Mouse (Mus musculus) heart, adult 11 months (tissue): ENCODE measurements around the gene Prr7.

ENCODE experiments used
- DNase-seq: peaks from one replicate; pipeline ENCODE4 v3.0.0; 2022

Gene Prr7

DNA sequence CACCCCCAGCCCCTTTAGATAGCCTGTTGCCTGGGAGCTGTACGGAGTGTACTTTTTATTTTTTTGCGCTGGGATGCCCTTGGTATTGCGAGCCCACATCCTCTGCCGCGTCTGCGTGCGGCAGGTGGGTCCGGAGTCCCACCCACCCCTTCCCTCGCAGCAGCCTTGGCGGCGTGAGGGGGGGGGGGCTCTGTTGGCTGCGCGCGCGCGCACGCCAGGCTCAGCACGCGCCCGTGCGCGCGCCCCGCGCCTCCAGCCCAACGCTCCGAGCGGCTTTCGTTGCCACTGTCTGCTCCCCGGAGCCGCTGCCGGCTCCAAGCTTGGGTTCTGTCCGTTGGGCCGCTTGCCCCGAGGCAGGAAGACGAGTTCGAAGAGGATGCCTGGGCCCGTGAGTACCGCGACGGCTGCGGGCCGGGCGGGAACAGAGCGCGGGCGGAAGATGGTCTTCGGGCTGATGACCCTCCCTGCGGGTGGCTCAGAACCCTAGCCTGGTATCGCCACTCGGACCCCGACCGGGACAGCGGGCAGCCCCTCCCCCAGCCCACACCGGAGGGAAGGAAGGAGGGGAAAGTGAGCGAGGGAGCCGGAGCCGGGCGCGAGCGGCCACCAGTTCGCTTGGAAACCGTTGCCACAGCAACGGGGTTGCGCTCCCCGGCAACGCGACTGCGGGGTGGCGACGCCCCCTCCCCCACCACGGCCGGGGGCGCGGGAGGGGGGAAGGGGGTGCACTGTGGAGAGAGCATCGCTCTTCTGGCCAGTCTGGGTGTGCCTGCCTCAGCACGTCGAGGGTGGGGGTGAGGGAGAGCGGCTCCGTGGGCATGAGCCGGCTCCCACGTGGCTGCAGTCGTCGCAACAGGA is at the start of gene Prr7:
TSS of gene Prr7 (plus strand) at position 241 of the 858 bp plus-strand sequence.
- DNase-seq = peak; percentile 96

DNA sequence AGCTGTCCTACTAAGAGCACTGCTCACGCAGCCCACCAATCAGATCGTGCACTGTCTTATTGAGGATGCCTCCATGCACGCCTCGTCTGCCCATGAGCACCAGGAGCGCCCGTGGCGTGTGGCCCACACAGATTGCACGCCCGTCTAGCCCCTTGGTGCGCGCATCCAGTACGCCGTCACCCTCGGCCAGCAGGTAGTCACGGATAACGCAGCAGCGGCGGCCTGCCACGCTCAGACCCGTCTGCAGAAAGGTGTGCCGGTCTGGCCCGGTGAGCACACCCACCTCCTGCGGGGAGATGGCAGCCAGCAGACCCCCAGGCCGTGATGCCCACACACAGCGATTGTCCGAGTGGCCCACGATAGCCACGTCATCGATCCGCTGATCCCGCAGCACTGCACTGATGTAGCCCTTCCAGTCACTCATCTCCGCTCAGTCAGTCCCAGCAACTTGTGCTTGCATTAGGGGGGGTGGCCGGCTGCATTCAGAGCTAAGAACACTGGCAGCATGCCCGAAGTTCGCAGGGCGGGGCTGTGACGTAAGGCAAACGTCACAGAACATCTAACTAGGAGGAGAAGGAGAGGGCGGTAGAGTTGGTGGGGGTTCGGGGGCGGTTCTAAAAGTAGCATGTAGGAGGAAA is 49.2 kb upstream of the Prr7 start, which contains the start of gene Pfn3:
TSS of gene Pfn3 (minus strand) at position 490 of the 638 bp plus-strand sequence.
- peak; percentile 89 for DNase-seq

DNA sequence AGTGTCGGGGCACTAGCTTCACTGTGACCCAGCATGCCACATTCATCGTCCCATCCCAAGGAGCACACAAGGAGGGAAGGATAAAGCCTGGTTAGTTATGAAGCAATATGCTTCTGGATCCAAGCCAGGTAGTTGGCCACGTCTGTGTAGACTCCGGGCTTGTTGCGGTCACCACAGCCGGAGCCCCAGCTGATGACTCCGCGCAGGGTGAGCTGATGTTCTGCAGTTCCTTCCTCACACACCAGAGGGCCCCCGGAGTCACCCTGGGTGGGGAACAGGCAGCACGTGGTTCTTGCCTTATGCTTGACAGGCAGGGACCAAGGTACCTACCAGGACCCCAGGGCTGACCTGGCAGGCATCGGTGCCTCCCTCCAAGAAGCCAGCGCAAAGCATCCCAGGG is 46.1 kb upstream of the Prr7 start:
- DNase-seq = peak; percentile 99

DNA sequence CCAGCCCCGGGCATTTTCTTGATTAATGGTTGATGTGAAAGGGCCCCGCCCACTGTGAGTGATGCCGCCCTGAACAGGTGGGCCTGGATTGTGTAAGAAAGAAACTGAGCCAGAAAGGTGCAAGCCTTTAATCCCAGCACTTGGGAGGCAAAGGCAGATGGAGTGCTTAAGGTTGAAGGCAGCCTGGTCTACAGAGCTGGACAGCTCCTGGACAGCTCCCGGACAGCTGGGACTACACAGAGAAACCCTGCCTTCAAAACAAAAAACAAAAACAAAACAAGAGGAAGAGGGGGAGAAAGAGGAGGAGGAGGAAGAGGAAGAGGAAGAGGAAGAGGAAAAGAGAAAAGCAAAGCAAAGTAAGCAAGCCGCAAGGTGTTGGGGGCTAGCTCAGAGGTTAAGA is 44.9 kb upstream of the Prr7 start:
- DNase-seq = no peak

DNA sequence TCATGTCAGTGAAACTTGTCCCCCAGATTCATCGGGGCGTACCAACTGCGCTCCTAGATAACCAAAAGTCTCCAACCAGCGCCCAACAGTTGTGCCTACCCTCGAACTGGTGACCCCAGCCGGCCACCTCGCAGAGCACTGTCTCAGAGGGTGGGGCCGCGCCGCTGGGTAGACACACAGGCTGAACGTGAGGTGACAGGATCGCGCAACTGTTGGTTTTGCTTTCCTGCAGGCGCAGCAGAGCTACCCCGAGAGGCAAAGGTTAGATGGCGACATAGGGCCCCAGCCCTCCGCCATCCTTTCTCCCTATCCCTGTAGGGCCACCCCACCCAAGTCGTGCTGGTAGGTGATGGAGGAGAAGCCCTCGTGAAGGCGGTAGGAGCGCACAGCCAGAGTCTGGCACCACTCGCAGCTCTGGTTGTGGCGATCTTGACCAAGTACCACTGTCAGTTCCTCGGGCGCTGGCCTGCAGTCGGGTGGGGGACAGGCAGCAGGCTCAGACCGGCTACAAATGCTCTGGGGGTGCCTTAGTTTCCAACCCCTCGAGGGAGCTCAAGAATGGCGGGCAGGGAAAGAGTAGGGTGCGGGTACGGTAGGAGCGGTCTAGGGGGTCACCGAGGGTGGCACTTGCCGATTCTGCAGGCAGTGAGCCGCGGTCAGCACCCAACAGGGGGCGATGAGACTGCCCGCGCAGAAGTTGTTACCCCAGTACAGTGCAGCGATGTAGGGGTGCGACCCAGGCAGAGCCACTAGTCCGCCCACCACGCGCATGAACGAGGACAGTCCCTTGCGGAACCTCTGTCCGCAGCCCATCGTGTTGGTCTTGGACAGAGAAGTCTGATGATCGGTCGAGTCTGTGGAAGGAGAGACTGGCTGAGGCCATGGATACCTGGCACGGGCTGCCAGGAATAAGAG is 43.8 kb upstream of the Prr7 start:
- peak; percentile 93 for DNase-seq

DNA sequence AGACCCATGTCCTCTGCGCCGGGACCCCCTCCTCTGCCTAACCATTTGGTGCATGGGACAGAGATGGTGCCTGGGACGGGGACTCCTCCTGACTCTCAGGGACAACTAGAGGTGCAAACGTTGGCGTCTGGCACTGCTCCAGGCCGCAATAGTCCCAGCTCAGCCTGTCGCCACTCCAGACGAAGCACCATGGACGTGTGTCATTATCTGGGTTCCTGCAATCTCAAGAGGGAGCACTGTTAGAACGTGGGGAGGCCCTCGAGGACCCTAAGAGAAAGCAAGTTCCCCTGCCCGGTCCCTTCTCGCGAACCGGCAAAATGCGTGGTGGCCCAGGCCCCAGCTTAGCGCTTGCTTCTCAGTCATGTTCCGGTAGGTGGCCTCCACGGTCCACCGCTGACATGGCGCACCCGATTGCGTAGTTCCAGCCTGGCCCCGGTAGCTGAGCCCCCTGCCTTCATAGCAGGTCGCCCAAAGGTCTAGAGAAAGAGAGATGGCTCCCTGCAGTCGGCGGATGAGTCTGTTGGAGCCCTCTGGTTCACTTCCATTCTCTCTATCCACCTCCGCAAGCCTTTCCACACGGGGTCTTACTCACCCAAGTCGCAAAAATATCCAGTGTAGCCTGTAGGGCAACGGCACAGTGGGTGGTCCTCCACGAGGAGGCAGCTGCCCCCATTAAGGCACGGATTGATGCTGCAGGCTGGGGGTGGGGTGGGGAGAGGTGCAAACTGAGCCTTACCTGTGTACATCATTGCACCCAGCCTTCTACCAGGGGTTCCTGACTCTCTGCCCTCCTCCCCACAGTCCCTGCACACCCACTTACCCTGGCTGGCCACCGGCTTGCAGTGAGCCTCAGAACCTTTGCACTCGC is 42.9 kb upstream of the Prr7 start:
- peak; percentile 98 for DNase-seq

DNA sequence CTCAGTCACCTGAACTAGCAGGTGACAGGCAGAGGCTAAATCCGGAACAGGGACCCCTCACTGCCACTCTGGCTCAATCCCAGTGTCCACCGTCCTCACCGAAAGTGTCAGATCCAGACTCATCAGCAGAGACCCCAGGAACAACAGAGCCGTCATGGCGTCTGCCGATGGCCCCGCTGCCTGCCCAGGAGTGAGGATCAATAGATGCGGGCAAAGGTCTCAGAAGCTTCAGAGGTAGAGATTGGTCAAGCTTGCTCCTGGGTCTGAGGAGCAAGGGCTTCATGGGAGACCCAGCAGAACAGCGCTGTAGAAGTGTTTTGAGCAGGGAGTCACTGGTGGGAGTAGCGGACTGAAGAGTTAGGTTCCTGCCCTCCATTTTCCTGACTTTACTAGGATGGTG is 37.5 kb upstream of the Prr7 start, which contains the start of gene F12:
TSS of gene F12 (minus strand) at position 181 of the 400 bp plus-strand sequence.
- DNase-seq = no peak

DNA sequence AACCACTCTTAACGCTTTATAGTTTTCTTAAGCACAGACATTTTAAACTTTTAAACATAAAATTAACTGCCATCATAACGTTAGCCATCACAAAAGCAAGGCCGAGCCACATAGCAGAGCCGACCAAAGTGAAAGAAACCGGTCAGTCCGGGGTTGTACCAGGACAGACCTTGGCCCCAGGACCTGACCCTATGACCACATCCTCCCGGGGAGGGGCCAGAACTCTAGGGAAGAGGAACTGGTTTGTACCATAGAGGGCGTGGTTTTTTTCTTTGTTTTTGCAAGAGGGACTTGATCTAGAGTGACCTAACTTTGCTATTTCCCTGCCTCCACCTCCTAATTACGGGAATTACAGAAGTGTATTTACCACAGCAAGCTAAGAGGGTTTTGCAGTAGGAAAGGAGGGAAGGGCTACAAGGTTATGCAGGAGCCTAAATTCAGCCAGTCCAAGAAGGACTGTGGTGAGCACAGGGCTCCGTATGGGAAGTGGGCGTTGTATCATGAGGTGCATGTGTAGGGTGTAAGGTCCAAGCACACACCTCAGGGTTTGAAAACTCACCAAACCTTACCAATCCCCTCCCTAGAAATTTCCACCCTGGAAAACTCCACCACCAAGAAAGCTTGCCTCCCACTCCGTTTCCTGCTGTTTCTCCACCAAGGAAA is 34.7 kb upstream of the Prr7 start:
- DNase-seq = peak; percentile 99

DNA sequence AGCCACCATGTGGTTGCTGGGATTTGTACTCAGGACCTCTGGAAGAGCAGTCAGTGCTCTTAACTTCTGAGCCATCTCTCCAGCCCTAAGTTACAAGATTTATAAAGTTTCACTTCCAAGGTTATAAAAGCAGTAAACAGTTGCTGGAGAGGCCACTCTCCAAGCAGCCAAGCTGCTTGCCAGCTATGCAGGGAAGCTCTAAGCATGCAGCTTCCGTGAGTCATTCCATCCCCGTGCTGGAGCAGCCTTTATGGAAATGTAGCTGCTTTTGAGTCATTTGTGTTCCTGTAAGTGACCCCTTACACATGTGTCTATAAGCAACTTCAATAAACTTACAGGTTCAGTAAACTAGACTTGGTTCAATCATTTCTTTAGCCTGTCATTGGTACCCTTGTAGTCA is 33.5 kb upstream of the Prr7 start:
- DNase-seq = no peak

DNA sequence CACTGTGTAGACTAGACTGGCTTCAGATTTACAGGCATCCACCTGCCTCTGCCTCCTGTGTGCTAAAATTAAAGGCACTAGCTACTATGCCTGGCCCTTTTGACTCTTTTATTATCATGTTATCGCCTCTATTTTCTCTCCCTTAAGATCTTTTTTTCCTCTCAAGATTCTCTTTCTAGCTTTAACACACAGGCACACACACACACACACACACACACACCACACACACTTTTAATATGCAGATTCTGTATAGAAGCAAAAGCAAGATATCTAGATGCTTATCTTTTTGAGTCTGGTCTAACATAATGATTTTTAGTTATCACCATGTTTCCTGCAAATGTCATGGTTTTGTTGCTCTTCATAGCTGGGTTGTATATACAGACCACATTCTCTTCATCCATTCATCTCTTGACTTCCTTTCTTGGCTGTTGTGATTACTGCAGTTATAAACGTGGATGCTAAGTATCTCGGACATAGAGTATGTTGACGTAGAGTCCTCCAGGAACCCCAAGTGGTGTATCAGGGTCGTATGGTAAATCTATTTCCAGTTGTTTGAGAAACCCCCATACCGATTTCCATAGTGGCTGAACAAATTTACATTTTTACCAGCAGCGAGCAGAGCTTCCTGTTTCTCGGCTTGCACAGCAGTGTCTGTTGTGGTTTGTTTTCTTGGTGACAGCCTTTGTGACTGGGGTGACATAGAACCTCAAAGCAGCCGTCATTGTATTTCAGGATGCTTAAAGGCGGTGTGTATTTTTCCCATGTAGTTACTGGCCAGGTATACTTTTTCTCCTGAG is 32.0 kb upstream of the Prr7 start:
- peak; percentile 92 for DNase-seq

DNA sequence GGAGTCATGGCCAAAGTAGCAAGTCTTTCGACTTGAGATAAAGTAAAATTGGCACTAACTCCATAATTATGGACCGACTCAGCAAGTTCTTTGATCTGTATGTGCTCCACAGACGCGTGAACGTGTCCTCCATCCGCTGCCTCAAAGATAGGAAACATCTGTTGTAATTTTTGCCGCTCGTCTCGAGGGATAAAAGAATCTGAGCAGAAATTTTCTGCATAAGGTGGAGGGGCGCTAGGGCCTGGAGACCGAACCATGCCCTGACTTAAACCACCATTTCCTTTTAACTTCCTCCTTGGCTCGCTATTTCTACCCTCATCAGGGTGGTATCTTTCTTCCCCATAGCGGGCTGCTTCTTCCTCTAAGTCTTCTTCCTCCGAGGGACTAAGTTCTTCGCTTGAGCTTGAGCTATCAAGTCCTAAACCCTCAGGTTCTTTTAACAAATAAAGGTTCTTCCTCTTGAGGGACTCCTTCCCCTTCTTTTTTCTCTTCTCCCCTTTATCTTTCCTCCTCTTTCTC is 26.9 kb upstream of the Prr7 start:
- peak; percentile 94 for DNase-seq

DNA sequence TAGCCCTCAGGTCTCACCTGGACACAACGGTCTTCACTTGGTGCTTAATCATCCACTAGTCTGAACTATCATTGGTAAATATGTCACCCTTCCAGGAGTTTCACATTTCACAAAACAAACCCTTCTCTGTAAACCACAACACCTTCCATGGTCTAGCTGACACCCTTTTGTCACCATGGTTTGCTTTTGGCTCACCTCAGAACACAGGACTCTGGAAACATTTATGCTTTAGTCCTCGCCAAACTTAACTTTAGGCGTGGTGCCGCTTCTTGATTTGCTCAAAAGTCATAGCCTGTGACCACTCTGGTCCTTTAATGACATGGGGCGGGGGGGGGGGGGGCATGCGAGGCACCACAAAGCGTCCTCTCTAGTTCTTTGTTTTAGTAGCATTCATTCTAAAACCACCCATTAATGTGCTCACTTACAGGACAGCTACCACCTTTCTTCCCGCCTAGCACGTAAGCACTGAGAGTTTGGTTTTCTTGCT is 20.2 kb upstream of the Prr7 start:
- no peak for DNase-seq

DNA sequence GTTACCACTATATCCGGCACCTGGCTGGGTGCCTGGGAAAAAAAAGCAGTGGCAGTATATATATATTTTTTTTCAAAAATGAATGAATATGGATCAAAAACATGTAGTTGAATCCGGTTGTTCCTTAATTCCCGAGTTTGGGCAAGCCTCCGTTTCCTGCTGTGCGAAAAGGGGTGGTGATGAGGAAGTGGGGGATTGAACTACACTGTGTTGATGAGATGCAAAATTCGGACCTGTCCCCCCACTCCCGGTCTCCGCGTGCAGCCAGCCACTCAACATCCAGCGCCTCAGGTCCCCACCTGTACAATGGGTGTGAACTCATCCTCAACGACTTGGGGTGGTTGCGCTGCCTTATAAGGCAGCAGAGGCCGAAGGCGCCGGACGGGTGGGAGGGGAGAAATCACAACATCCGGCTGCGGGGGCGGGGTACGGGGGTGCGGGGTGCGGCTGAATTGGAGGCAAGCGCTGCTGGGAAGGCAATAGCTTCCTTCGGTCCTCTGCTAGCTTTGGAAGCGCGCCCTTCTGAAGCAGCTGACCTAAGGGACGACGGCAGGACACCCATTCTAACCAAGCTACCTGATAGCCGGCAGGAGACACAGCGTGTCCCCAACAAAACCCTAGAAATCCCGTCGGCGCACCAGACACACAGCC is 19.7 kb upstream of the Prr7 start:
- no peak for DNase-seq

DNA sequence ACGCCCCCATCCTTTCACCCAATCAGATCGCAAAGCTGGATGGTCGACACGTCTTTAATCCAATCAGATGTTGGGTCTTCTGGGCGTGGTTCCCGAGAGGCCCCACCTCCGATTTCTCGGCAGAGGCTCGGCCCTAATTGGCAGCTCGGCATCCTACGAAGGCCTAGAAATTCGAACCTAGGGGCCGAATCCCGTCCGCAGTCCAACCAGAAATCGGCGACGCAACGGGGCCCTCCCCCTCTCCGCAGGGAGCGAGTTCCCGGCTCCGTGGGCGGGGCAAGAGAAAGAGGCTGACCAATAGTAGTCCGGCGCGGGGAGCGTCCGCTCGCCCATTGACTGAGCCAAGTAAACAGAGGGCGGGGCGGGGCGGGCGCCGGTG is 19.1 kb upstream of the Prr7 start, which contains the start of gene Grk6:
TSS of gene Grk6 (plus strand) at position 136 of the 379 bp plus-strand sequence.
- peak; percentile 100 for DNase-seq

DNA sequence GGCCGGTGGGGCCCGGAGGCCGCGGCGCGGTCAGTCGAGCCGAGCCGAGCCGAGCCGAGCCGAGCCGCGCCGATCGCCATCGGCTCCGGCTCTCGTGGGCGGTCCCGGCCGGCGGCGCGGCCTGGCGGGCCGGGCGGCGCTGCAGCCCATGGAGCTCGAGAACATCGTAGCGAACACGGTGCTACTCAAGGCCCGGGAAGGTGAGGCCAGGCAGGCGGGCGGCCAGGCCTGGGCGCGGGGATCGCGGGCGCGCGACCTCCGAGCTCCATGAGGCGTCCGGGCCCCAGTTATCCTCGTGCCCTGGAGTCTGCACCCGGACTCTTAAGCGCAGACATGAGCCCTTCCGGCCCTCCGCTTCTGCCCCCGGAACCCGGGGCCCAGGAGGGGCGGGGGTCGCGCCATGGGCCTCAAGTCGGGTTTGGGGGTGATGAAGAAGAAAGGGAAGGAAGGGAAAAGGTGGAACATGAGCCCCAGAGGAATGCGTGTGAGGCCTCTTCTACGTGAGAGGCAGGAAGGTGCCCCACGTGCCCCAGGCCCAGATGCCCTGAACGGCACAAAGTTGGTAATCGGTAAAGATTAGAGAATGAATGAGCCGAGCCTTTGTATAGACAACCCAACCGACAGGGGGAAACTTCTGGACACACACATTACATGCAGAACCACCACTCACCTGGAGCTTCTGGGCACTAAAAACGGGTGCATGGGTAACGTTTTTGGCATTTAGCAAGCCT is 18.5 kb upstream of the Prr7 start:
- no peak for DNase-seq

DNA sequence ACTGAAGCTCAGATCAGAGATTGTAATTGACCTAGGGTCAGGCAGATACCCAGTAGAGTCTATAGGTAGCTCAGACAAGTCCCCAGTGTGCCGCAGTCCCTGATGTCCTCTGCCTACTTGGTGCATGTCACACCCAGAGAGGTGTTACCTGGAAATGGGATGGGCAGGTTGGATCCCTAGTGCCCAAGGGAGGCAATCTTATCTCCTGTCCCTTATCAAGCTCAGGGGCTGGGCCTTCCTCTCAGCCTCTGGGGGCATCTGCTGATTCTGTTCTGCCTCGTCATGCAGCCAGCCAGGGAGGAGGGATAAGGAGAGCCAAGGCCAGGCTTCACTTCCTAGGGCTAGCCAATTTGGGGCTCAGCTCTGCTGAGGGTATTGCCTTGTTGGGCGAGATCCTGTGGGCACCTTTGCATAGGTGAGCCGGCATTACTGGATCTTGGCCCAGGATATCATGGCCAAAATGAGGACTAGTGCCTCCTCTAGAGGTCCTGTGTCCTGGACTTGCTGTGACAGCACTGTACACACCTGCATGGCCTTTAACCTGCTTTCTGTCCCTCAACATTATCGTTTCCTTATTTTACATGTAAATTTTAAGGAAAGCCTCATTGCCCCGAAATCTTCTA is 17.5 kb upstream of the Prr7 start:
- peak; percentile 94 for DNase-seq

DNA sequence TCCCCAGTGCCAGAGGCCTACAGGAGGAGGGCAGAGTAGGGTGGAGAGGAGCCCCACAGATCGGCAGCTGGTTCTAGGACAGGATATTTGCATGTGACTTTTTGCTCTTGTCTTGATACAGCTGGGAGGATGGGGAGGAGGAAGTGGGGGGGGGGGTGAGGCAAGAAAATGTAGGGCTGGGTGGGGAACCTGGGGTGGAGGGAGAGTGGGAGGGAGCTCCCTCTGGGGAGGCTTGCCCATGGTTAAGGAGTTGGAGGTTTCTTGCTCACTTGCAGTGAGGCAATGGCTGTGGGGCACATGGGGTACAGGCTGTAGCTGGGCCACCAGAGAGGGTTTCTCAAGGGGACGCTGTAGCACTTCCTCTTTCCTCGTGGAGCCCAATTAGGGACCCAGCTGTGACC is 16.5 kb upstream of the Prr7 start:
- DNase-seq = peak; percentile 97

DNA sequence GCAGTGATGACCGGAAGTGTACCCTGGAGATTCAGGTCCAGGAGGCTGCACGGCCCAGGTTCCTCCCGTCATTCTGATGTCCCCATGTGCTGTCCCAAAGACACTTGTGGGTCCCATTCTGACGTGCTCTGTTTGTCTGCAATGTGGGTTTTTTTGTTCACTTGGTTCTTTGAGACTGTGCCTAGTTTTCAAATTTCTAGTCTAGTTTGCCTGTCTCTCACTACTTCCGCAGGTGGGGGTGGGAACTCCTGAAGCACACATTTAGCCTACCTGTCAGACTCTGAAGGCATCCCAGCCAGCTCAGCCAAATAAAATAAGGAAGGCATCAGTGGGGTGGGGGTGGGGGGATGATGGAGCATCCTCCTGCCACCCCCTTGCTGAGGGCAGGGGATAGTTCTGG is 15.9 kb upstream of the Prr7 start:
- DNase-seq = no peak
